Mouse (Mus musculus): ENCODE measurements around the gene Vmn2r111. TPM values are rescaled to one million over a fixed set of nuclear protein-coding genes. Genes with fewer than 3 reads are reported as not detected.
"Not testable (repeated sequence)": the region's sequence is repeated elsewhere in the genome, so short reads cannot be mapped to it uniquely, and the experiment has no call there.

Vmn2r111 gene
- polyA plus RNA-seq (2014; fragmentation: Nextera tagmentation; extraction: Ambion mirVana): not detected in 2 replicates

- not testable (repeated sequence) for H3K27me3 ChIP-seq (replicated peaks; ENCODE audit: control insufficient read depth, insufficient read depth, low read length); ATAC-seq (replicated peaks; ENCODE audit: low FRiP score)
- 60% methylated on average over 1 of the region's 1 CpGs for WGBS
These were observed at the start of gene Vmn2r111 for GRCm38 (mm10) chr17:22573382-22573781. Gene Vmn2r111, minus strand, starts transcription at chr17:22573482.

GRCm38 (mm10) chr17:22600651-22601050 lies 27.4 kb upstream of the Vmn2r111 start, which contains the start of gene Vmn2r112:
Gene Vmn2r112, plus strand, starts transcription at chr17:22600951.
- H3K27ac ChIP-seq (ENCODE audit: low read depth, low read length); H3K4me3 ChIP-seq (ENCODE audit: low read depth, low read length); H3K27me3 ChIP-seq (replicated peaks; ENCODE audit: control insufficient read depth, insufficient read depth, low read length); H3K4me2 ChIP-seq; H3K9ac ChIP-seq (ENCODE audit: low read depth, low read length); H3K36me3 ChIP-seq (ENCODE audit: control insufficient read depth, insufficient read depth, low read length); DNase-seq (ENCODE audit: low spot score); H3K4me1 ChIP-seq (replicated peaks; ENCODE audit: control insufficient read depth, insufficient read depth, low read length); H3K9me3 ChIP-seq (ENCODE audit: control insufficient read depth, low read length); ATAC-seq (replicated peaks; ENCODE audit: low FRiP score): not testable (repeated sequence)

More at GRCm38 (mm10) chr17:22573382-22573781, at the start of gene Vmn2r111:
- not testable (repeated sequence) for H3K4me3 ChIP-seq (ENCODE audit: low read depth, low read length); H3K36me3 ChIP-seq (ENCODE audit: control insufficient read depth, insufficient read depth, low read length); H3K9ac ChIP-seq (ENCODE audit: low read depth, low read length); H3K4me1 ChIP-seq (replicated peaks; ENCODE audit: control insufficient read depth, insufficient read depth, low read length); H3K4me2 ChIP-seq; DNase-seq (ENCODE audit: low spot score); H3K27ac ChIP-seq (ENCODE audit: low read depth, low read length); H3K9me3 ChIP-seq (ENCODE audit: control insufficient read depth, low read length)

GRCm38 (mm10) chr17:22520467-22520866 lies 52.8 kb downstream of the Vmn2r111 start:
- H3K9me3 ChIP-seq (ENCODE audit: control insufficient read depth, low read length); H3K4me1 ChIP-seq (replicated peaks; ENCODE audit: control insufficient read depth, insufficient read depth, low read length); ATAC-seq (replicated peaks; ENCODE audit: low FRiP score); H3K27ac ChIP-seq (ENCODE audit: low read depth, low read length); DNase-seq (ENCODE audit: low spot score); H3K4me3 ChIP-seq (ENCODE audit: low read depth, low read length); H3K27me3 ChIP-seq (replicated peaks; ENCODE audit: control insufficient read depth, insufficient read depth, low read length); H3K4me2 ChIP-seq; H3K36me3 ChIP-seq (ENCODE audit: control insufficient read depth, insufficient read depth, low read length); H3K9ac ChIP-seq (ENCODE audit: low read depth, low read length): not testable (repeated sequence)
- 77% methylated on average over 7 of the region's 7 CpGs for WGBS

GRCm38 (mm10) chr17:22520037-22520436 lies 53.2 kb downstream of the Vmn2r111 start:
- H3K27me3 ChIP-seq (replicated peaks; ENCODE audit: control insufficient read depth, insufficient read depth, low read length); H3K27ac ChIP-seq (ENCODE audit: low read depth, low read length); H3K4me1 ChIP-seq (replicated peaks; ENCODE audit: control insufficient read depth, insufficient read depth, low read length); H3K4me2 ChIP-seq; H3K4me3 ChIP-seq (ENCODE audit: low read depth, low read length); ATAC-seq (replicated peaks; ENCODE audit: low FRiP score); DNase-seq (ENCODE audit: low spot score); H3K9ac ChIP-seq (ENCODE audit: low read depth, low read length); H3K9me3 ChIP-seq (ENCODE audit: control insufficient read depth, low read length); H3K36me3 ChIP-seq (ENCODE audit: control insufficient read depth, insufficient read depth, low read length): not testable (repeated sequence)
- WGBS: 68% methylated on average over 3 of the region's 3 CpGs

GRCm38 (mm10) chr17:22497120-22497519 lies 76.2 kb downstream of the Vmn2r111 start:
- H3K4me2 ChIP-seq: no peak overlapping the region
- H3K27me3 ChIP-seq (replicated peaks; ENCODE audit: control insufficient read depth, insufficient read depth, low read length): no peaks in the 10 kb centered on the region
- H3K4me3 ChIP-seq (ENCODE audit: low read depth, low read length): no peak overlapping the region
- no peaks in the 10 kb centered on the region for H3K9me3 ChIP-seq (ENCODE audit: control insufficient read depth, low read length)
- no peak overlapping the region for H3K27ac ChIP-seq (ENCODE audit: low read depth, low read length)
- no peaks in the 10 kb centered on the region for H3K4me1 ChIP-seq (replicated peaks; ENCODE audit: control insufficient read depth, insufficient read depth, low read length)
- no peak overlapping the region for H3K9ac ChIP-seq (ENCODE audit: low read depth, low read length)
- 74% methylated on average over 4 of the region's 4 CpGs for WGBS
- ATAC-seq (replicated peaks; ENCODE audit: low FRiP score): no peak
- no peaks in the 10 kb centered on the region for H3K36me3 ChIP-seq (ENCODE audit: control insufficient read depth, insufficient read depth, low read length)
- DNase-seq (ENCODE audit: low spot score): no peak

Other genes starting within 250 kb of the Vmn2r111 start
- gene Zfp944, start 212.1 kb downstream of the Vmn2r111 start, polyA plus RNA-seq (2014; fragmentation: Nextera tagmentation; extraction: Ambion mirVana): 11.3 and 14.2 TPM in 2 replicates
- 7.5 and 8.5 TPM in 2 replicates for gene Zfp758, start 212.0 kb downstream of the Vmn2r111 start, polyA plus RNA-seq (2014; fragmentation: Nextera tagmentation; extraction: Ambion mirVana)
- gene Zfp946, start 149.3 kb downstream of the Vmn2r111 start, polyA plus RNA-seq (2014; fragmentation: Nextera tagmentation; extraction: Ambion mirVana): 7.0 and 8.4 TPM in 2 replicates
- gene Vmn2r112, start 27.5 kb upstream of the Vmn2r111 start, polyA plus RNA-seq (2014; fragmentation: Nextera tagmentation; extraction: Ambion mirVana): not detected in 2 replicates